In the genomic region with DNA sequence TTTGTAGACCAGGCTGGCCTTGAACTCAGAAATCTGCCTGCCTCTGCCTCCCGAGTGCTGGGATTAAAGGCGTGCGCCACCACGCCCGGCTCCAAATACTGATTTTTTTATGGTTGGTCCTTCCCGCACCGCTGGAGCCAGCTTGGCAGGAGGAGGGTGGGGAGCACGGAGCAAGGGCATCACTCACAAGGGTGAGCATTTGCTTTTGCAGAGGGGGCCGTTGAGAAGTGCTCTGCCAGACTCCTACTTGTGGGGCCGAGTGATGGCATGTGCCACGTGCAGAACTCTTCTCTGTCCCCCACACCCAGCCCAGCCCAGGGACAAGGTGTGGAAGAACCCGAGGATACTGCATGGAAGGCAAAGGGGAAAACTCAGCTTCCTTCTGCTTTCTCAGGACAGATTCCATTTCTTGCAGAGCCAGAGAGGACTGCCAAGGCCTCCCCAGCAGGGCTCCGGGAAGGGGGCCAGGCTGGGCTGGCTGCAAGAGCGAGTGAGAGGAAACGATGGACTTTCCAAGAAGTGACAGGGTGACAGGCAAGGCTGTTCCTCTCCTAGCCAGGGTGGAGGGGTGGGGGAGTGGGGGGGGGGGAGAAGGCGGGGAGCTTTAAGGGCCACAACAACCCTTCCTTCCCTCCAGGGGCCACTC, we compare ENCODE assay signal across 10 mouse cellular contexts. TPM values are rescaled to one million over a fixed set of nuclear protein-coding genes. Genes with fewer than 3 reads are reported as not detected.
DNase-seq lines count a peak whose midpoint lies in the region; ATAC-seq lines count a peak whose summit lies in the region.
"Had no signal": no experiment of that assay in that cellular context is flagged by ENCODE, and none has a peak within 500 bp of the region (broad histone marks: within the 10 kb centered on the region; RNA-seq: fewer than 3 reads in every experiment).

No protein-coding gene starts in this region.

- H3K4me1 ChIP-seq in heart, embryonic 12.5 days (replicated peaks): peaks cover 21% of the 10 kb centered on the region
- H3K4me1 ChIP-seq in lung, embryonic 15.5 days: peaks cover 17% of the 10 kb centered on the region

- no peak overlapping the region for H3K9ac ChIP-seq in heart, embryonic 12.5 days
- no peak overlapping the region for H3K9ac ChIP-seq in lung, embryonic 15.5 days

- no peaks in the 10 kb centered on the region for H3K9me3 ChIP-seq in heart, embryonic 12.5 days (replicated peaks)
- H3K9me3 ChIP-seq in lung, embryonic 15.5 days: no peaks in the 10 kb centered on the region

- no peaks in the 10 kb centered on the region for H3K27me3 ChIP-seq in heart, embryonic 12.5 days (replicated peaks)
- no peaks in the 10 kb centered on the region for H3K27me3 ChIP-seq in lung, embryonic 15.5 days
- H3K27me3 ChIP-seq: CH12.LX had no signal

- WGBS in heart, embryonic 12.5 days: 85% methylated on average over 16 of the region's 16 CpGs
- WGBS in lung, embryonic 15.5 days: 76% methylated on average over 15 of the region's 16 CpGs

- H3K27ac ChIP-seq in heart, embryonic 12.5 days (ENCODE audit: poor library complexity, severe bottlenecking): no peak overlapping the region
- H3K27ac ChIP-seq in lung, embryonic 15.5 days: peak overlapping the region; percentile 74

- peak; percentile 86 to 90 for DNase-seq in heart, adult 18-20 months
- peak; percentile 86 for DNase-seq in adrenal gland, postnatal 14 days
- peak; percentile 68 to 76 for DNase-seq in frontal cortex, postnatal 10 days (ENCODE audit: low spot score in 2 of 2)
- DNase-seq in thymus, postnatal 10 days (ENCODE audit: low spot score in 2 of 2): no peak
- no peak for DNase-seq in embryo, embryonic 11 days

- H3K4me2 ChIP-seq in heart, embryonic 12.5 days: no peak overlapping the region
- H3K4me2 ChIP-seq in lung, embryonic 15.5 days: no peak overlapping the region

- no peak for ATAC-seq in heart, embryonic 12.5 days (ENCODE audit: insufficient number of reproducible peaks, low FRiP score)
- ATAC-seq in hematopoietic stem cell, adult 5-6 weeks (replicated peaks in 1 of 2; ENCODE audit: insufficient read depth in 1 of 2, low FRiP score in 2 of 2, low TSS enrichment in 1 of 2, low read depth in 1 of 2, poor library complexity in 2 of 2, severe bottlenecking in 2 of 2): peak; percentile 49 to 65; a peak in 3 of 4 replicates
- ATAC-seq in lung, embryonic 15.5 days (ENCODE audit: borderline replicate concordance, extremely low read depth, low FRiP score, low TSS enrichment): peak; percentile 87

- peaks cover 60% of the 10 kb centered on the region for H3K36me3 ChIP-seq in heart, embryonic 12.5 days
- H3K36me3 ChIP-seq in lung, embryonic 15.5 days: peaks cover 19% of the 10 kb centered on the region

- H3K4me3 ChIP-seq in heart, embryonic 12.5 days: no peak overlapping the region
- H3K4me3 ChIP-seq in lung, embryonic 15.5 days: no peak overlapping the region

RNA-seq across cellular contexts. Expression of gene AI413582, which starts 9.0 kb away (rescaled TPM):
- 10 to 100 TPM in 1 of 2 experiments, 1 to 10 TPM in 1; 9.3 to 10.6 TPM for total RNA-seq in heart, adult 18-20 months (2021)
- 13.2 and 14.9 TPM in 2 replicates for polyA plus RNA-seq in heart, embryonic 12.5 days (2016; fragmentation: Nextera tagmentation; extraction: Ambion mirVana)
- total RNA-seq in adrenal gland, postnatal 14 days (2021): 10.9 and 19.7 TPM in 2 replicates
- 13.8 and 14.5 TPM in 2 replicates for total RNA-seq in hematopoietic stem cell, adult 5-6 weeks (2017)
- polyA plus RNA-seq in lung, embryonic 15.5 days (2015; fragmentation: Nextera tagmentation; extraction: Ambion mirVana): 20.1 and 21.4 TPM in 2 replicates

RNA-seq across cellular contexts. Expression of gene Hmga1, which starts 18.3 kb away (rescaled TPM):
- 10 to 100 TPM; 47.3 to 52.7 TPM for total RNA-seq in heart, adult 18-20 months (2021)
- polyA plus RNA-seq in heart, embryonic 12.5 days (2016; fragmentation: Nextera tagmentation; extraction: Ambion mirVana): 188 and 194 TPM in 2 replicates
- total RNA-seq in adrenal gland, postnatal 14 days (2021): 17.4 and 27.0 TPM in 2 replicates
- total RNA-seq in hematopoietic stem cell, adult 5-6 weeks (2017): 95.5 and 115 TPM in 2 replicates
- 238 and 240 TPM in 2 replicates for polyA plus RNA-seq in lung, embryonic 15.5 days (2015; fragmentation: Nextera tagmentation; extraction: Ambion mirVana)

RNA-seq across cellular contexts. Expression of gene Nudt3, which starts 48.7 kb away (rescaled TPM):
- 100 to 1,000 TPM; 323 to 334 TPM for total RNA-seq in heart, adult 18-20 months (2021)
- polyA plus RNA-seq in heart, embryonic 12.5 days (2016; fragmentation: Nextera tagmentation; extraction: Ambion mirVana): 106 and 110 TPM in 2 replicates
- 162 and 173 TPM in 2 replicates for total RNA-seq in adrenal gland, postnatal 14 days (2021)
- total RNA-seq in hematopoietic stem cell, adult 5-6 weeks (2017): 126 and 211 TPM in 2 replicates
- 92.0 and 95.9 TPM in 2 replicates for polyA plus RNA-seq in lung, embryonic 15.5 days (2015; fragmentation: Nextera tagmentation; extraction: Ambion mirVana)

RNA-seq across cellular contexts. Expression of gene Grm4, which starts 53.4 kb away (rescaled TPM):
- under 1 TPM; 0.15 to 0.18 TPM for total RNA-seq in heart, adult 18-20 months (2021)
- polyA plus RNA-seq in heart, embryonic 12.5 days (2016; fragmentation: Nextera tagmentation; extraction: Ambion mirVana): 0.08 and 0.10 TPM in 2 replicates
- 3.9 and 4.5 TPM in 2 replicates for total RNA-seq in adrenal gland, postnatal 14 days (2021)
- not detected in 2 replicates for total RNA-seq in hematopoietic stem cell, adult 5-6 weeks (2017)
- 0.06 and 0.07 TPM in 2 replicates for polyA plus RNA-seq in lung, embryonic 15.5 days (2015; fragmentation: Nextera tagmentation; extraction: Ambion mirVana)
- total RNA-seq: CH12.LX; neutrophil, adult 5-6 weeks had no signal

Comparison
In these comparisons a context has a peak if more than half of its experiments do, and no peak if none do; other contexts are left out.
1. DNase-seq: peak in heart, adult 18-20 months (2 of 2), adrenal gland, postnatal 14 days (single experiment) and frontal cortex, postnatal 10 days (2 of 2); none in thymus, postnatal 10 days (0 of 2) and embryo, embryonic 11 days (single experiment).